Mouse (Mus musculus) adrenal gland, adult 18-20 months (tissue): Measurements from ENCODE around the gene AL731706.2. TPM values are rescaled to one million over a fixed set of nuclear protein-coding genes. Genes with fewer than 3 reads are reported as not detected.
A peak's percentile ranks its signal among the peaks of the same experiment; 100 is the strongest.
"Not testable (repeated sequence)": the region's sequence is repeated elsewhere in the genome, so short reads cannot be mapped to it uniquely, and the experiment has no call there.

ENCODE experiments used
- DNase-seq, 2 experiments: peaks; one replicate each; pipeline ENCODE4 v3.0.0; 2021 to 2022; ENCODE audit warnings: low spot score in 2 of 2
- long read RNA-seq, 2 experiments: library from polyadenylated mRNA; stranded (forward); transcript quantifications; one replicate each; pipeline ENCODE4 v2.0.0; 2021
- total RNA-seq, 2 experiments: library from RNA; stranded (reverse); gene quantifications; 1 replicate in 1 of 2; 2 replicates in 1 of 2; pipeline ENCODE4 v1.2.3; 2021

AL731706.2 gene
- 10 to 100 TPM in 1 of 2 experiments, 1 to 10 TPM in 1; 9.8 to 12.9 TPM for total RNA-seq
- long read RNA-seq, experiment 1 = 0 reads
- long read RNA-seq, experiment 2 = 0 reads

GRCm38 (mm10) chr2:136885579-136885978 is at the start of gene AL731706.2:
TSS of gene AL731706.2 (minus strand) at chr2:136885679.
- DNase-seq = no peak

DNA sequence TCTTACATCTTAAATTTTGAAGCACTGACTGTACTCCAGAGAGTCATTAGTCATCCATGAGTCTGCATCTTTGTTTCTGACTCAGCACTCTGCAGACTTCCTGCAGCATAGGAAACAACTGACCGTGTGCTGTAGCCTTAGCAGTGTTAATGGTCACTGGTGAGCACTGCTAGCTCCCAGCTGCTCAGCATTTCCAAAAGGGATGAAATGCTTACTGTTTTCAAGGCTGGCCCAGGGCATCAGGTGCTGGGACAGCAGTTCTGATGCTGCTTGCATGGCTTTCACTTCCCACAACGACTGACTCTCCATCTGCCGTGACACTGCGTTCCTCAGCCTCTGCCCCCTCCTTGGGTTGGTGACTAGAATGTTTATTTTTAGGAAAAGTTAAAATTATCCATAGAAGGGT is 35.5 kb upstream of the AL731706.2 start:
- no peak for DNase-seq

DNA sequence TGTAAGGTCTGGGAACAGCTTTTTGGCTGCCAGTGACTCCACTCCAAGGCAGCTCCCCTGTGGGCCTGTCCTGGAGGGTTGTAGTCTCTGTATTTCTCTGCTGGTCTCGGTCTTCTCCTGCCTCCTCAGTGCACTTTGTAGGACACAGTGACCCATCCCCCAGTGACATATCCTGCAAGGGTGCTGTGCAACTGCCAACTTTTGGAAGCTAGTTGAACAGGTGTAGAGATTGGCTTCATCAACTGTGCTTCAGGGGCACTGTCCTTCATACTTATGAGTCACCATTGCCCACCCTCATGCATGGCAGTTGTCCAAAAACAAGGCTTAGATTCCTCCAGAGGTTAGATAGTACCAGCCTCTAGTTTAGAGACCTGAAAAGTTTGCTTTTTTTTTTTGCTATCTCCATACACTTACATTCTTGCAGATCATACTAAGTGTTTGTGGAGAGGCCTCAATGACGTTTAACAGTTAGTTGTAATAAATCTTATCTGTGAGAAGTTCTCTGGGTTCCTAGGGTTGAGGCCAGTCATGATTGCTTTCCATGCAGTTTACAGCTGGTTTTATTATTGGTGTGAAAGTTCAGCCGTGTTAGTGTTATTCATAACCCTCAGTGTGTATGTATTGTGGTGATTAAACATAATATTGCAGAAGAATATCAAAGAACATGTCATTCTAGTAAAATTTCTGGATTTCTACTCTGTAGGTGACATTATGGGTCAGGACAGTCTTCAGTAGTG is 34.9 kb upstream of the AL731706.2 start:
- DNase-seq = no peak

- DNase-seq = no peak
Measured at GRCm38 (mm10) chr2:136919433-136919832, 34.0 kb upstream of the AL731706.2 start.

GRCm38 (mm10) chr2:136914334-136914902 is 28.9 kb upstream of the AL731706.2 start:
- DNase-seq = no peak

- DNase-seq = no peak
Measured at GRCm38 (mm10) chr2:136913021-136913420, 27.5 kb upstream of the AL731706.2 start.

GRCm38 (mm10) chr2:136911958-136912411 is 26.5 kb upstream of the AL731706.2 start:
- no peak for DNase-seq

DNA sequence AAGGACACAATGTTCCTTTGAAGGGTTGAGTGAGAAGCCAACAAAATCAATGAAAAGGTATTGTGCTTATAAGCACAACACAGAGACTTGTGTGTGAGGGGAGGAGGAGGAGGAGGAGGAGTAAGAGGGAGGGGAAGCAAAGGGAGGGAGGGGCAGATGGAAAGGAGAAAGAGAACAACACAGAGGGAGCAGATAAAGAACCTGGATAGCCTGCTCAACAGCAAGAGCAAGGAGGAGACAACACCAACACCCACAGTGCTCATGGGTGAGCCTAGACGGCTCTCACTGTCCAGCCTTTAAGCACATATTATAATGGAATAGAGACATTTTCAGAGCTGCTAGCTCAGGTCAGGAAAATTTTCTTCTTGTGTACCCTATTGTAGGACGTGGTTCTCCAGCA is 23.8 kb upstream of the AL731706.2 start:
- no peak for DNase-seq

DNA sequence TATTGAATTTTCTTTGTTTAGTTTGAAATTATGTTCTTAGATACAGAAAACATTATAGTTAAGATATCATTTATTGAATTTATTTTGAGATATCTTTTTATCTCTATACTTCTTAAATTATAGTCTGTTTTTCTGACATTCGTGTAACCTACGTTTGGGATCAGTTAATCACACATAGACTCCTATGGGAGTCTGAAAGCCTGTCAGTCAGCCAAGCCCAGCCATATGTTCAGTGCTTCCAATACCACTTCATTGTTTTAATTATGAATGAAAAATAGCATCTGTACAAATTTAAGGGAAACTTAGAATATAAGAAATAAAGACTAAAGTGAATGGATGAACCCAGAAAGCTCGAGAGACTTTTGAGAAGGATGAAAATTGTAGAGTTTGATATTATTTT is 23.1 kb upstream of the AL731706.2 start:
- no peak for DNase-seq

GRCm38 (mm10) chr2:136896131-136896530 is 10.7 kb upstream of the AL731706.2 start:
- DNase-seq = no peak

GRCm38 (mm10) chr2:136894494-136894893 is 9.0 kb upstream of the AL731706.2 start:
- DNase-seq = no peak

GRCm38 (mm10) chr2:136891951-136892371 is 6.5 kb upstream of the AL731706.2 start:
- peak; percentile 82 to 83 for DNase-seq

GRCm38 (mm10) chr2:136891068-136891950 is 5.8 kb upstream of the AL731706.2 start, which contains the start of the genes Slx4ip, AL731706.1 and Mkks:
TSS of gene Slx4ip (plus strand) at chr2:136891218.
TSS of gene AL731706.1 (minus strand) at chr2:136891389.
TSS of gene Mkks (minus strand) at chr2:136891389.
- peak; percentile 96 to 97 for DNase-seq

DNA sequence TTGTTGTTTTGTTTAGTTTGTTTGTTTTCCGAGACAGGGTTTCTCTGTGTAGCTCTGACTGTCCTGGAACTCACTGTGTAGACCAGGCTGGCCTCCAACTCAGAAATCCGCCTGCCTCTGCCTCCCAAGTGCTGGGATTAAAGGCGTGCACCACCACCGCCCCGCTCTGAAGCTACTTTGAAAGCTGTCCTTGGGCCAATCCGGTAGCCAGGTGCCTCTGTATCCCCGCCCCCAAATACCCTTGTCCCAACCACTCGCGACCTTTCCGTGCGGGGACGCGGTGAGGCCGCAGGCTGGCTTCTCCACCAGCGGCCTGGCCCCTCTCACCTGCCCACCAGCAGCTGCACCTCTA is 5.2 kb upstream of the AL731706.2 start:
- DNase-seq = not testable (repeated sequence)

GRCm38 (mm10) chr2:136886846-136887245 is 1.4 kb upstream of the AL731706.2 start:
- no peak for DNase-seq

- no peak for DNase-seq
Measured at GRCm38 (mm10) chr2:136854543-136855388, 30.7 kb downstream of the AL731706.2 start.

DNA sequence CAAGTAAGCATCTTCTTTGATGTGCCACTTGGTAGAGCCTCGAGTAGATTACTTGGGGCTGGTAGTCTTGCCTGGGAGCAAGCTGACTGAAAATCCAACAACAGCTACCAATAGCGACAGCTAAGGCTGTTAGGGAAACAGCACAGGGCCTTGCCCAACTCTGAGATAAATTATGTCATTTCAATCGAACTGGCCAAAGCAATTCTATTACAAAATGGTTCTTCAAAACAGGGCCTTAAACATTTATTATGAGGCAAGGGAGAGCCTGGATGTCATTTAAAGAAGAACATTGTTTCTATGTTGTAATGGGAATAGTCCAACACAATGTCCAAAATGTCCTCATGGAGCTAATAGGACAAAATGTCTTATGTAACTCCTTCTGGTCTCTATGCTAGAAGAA is 35.1 kb downstream of the AL731706.2 start:
- DNase-seq = no peak

- no peak for DNase-seq
Measured at GRCm38 (mm10) chr2:136837994-136838393, 47.5 kb downstream of the AL731706.2 start.

DNA sequence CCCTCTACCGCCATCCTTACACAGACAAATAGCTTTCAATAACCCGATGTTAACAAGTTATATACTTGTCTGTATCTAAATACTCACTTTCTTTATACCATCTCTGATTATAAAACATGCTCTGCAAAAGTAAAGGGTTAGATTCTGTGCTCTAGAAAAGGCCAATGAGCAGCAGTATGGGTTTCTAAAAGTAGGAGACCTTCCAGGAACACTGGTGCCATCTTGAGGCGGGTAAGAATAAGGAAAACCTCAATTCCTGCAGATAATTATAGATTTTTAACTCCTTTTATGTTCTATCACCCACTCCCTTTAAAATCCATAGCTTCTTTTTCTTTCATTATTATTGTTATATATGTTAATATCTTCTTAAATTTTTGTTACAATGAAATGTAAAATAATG is 49.6 kb downstream of the AL731706.2 start:
- DNase-seq = no peak
